Mouse (Mus musculus): ENCODE results near the gene Hbq1b. TPM values are rescaled to one million over a fixed set of nuclear protein-coding genes. Genes with fewer than 3 reads are reported as not detected.

The Hbq1b gene
- total and polyA plus RNA-seq, 2 experiments from 2014 or later: 0.71 to 5.5 TPM

DNA sequence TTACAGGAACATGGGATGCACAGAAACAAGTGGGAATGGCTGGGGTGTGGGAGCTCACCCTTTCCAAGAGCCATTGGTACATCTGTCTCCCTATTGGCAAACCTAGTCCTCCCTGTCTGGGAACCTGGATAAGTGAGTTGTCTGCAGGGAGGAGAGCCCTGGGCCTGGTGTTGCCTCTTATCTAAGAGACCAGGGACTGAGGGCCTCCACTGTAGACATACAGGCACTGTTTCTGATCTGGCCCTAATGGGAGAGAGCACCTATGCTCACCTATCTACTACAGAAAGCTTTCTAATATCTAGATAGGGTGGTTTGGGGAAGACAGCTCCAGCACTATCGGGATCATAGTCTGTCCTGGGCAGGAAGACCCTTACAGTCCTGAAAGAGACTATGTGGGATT lies 30.6 kb upstream of the Hbq1b start:
- H3K4me2 ChIP-seq (ENCODE audit: low read depth): no peak overlapping the region
- ATAC-seq: no peak
- no peak overlapping the region for H3K4me3 ChIP-seq (ENCODE audit: low read depth, low read length)
- H3K27ac ChIP-seq (ENCODE audit: low read depth, low read length): no peak overlapping the region
- no peaks in the 10 kb centered on the region for H3K4me1 ChIP-seq (ENCODE audit: insufficient read depth)
- no peaks in the 10 kb centered on the region for H3K9me3 ChIP-seq (ENCODE audit: low read length)
- H3K36me3 ChIP-seq (ENCODE audit: insufficient read depth): peaks cover 35% of the 10 kb centered on the region
- no peaks in the 10 kb centered on the region for H3K27me3 ChIP-seq (ENCODE audit: insufficient read depth, low read length)
- no peak for TF ChIP-seq CTCF (IDR thresholded peaks at IDR 0.05; ENCODE audit: low read depth)
- DNase-seq: no peak
- 96% methylated on average over 1 of the region's 1 CpGs for WGBS
- no peak overlapping the region for H3K9ac ChIP-seq

DNA sequence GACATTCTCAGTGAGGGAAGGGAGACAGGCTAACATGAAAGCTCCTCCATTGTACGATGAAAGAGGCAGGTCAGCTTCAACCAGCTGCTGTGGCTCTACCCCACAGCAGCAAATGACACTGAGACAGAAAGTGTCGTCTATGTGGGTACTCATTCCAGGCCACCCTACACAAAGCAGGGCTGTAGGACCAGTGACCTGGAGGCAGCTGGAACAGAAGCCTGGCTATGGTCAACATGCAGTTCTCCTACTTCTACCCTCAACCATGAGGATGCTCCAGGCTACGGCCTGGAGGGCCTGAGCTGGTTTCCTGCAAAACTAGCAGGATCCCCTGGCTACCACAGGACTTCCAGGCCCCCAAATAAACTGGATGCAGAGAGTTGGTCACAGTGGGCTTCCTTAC lies 30.2 kb upstream of the Hbq1b start:
- no peak for DNase-seq
- Histone ChIP-seq H3K9me3 (ENCODE audit: low read length) (no peaks in the 10 kb centered on the region), H3K4me3 (ENCODE audit: low read depth, low read length) (no peak overlapping the region), H3K27ac (ENCODE audit: low read depth, low read length) (no peak overlapping the region), H3K36me3 (ENCODE audit: insufficient read depth) (peaks cover 33% of the 10 kb centered on the region), H3K9ac (no peak overlapping the region), H3K4me1 (ENCODE audit: insufficient read depth) (no peaks in the 10 kb centered on the region), H3K4me2 (ENCODE audit: low read depth) (no peak overlapping the region), H3K27me3 (ENCODE audit: insufficient read depth, low read length) (no peaks in the 10 kb centered on the region)
- 93% methylated on average over 3 of the region's 3 CpGs for WGBS
- no peak for TF ChIP-seq CTCF (IDR thresholded peaks at IDR 0.05; ENCODE audit: low read depth)
- ATAC-seq: no peak

DNA sequence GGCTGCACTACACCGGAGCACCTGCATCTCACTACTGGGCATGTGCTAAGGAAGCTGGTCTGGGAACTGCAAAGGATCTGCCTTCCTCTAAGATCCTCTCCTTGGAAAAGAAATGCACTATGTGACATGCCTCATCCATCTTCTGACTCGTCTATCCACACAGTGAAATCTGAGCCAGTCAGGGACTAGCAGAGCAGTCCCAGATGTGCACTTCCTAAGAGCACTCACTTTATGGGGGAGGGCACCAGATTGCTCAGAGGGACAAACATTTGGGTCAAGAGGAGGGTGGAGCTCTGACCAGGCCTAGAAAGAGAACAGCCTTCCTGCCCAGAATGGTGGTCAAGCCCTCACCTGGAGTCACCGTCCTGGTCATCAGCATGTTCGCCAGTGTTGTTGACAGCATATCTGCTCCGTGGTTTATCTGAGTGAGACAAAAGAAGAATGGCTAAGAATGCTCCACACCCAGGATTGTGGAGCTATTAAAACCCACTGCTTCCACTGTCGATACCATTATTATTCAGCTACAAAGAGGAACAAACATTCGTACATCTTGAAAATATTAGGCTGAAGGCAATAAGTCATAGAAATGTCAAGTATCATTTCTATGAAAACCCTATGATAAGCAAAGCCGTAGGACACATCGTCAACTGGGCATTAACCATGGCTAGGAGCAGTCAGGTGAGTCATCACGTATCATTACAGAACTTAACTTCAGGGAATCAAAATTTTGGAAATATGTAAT lies 23.9 kb upstream of the Hbq1b start:
- whole genome bisulfite sequencing: 93% methylated on average over 10 of the region's 10 CpGs
- DNase-seq: no peak
- Histone ChIP-seq H3K9ac (no peak overlapping the region), H3K9me3 (ENCODE audit: low read length) (no peaks in the 10 kb centered on the region), H3K27me3 (ENCODE audit: insufficient read depth, low read length) (no peaks in the 10 kb centered on the region), H3K36me3 (ENCODE audit: insufficient read depth) (peaks cover 10% of the 10 kb centered on the region; the same call in 1 of the 2 replicates), H3K4me3 (ENCODE audit: low read depth, low read length) (no peak overlapping the region), H3K4me1 (ENCODE audit: insufficient read depth) (peaks cover 2% of the 10 kb centered on the region; the same call in 1 of the 2 replicates), H3K27ac (ENCODE audit: low read depth, low read length) (no peak overlapping the region), H3K4me2 (ENCODE audit: low read depth) (no peak overlapping the region)
- ATAC-seq: no peak
- TF ChIP-seq CTCF (IDR thresholded peaks at IDR 0.05; ENCODE audit: low read depth): no peak

GRCm38 (mm10) chr11:32265117-32265738 lies 21.5 kb upstream of the Hbq1b start:
- DNase-seq (no peak), ATAC-seq (no peak)
- Histone ChIP-seq H3K4me1 (ENCODE audit: insufficient read depth) (peaks cover 5% of the 10 kb centered on the region; the same call in 1 of the 2 replicates), H3K27ac (ENCODE audit: low read depth, low read length) (no peak overlapping the region), H3K4me2 (ENCODE audit: low read depth) (no peak overlapping the region), H3K9ac (no peak overlapping the region), H3K9me3 (ENCODE audit: low read length) (no peaks in the 10 kb centered on the region), H3K36me3 (ENCODE audit: insufficient read depth) (peaks cover 7% of the 10 kb centered on the region; the same call in 1 of the 2 replicates), H3K27me3 (ENCODE audit: insufficient read depth, low read length) (no peaks in the 10 kb centered on the region), H3K4me3 (ENCODE audit: low read depth, low read length) (no peak overlapping the region)
- WGBS: 92% methylated on average over 3 of the region's 3 CpGs
- no peak for TF ChIP-seq CTCF (IDR thresholded peaks at IDR 0.05; ENCODE audit: low read depth)

- Histone ChIP-seq H3K9ac (no peak overlapping the region), H3K4me3 (ENCODE audit: low read depth, low read length) (no peak overlapping the region), H3K9me3 (ENCODE audit: low read length) (no peaks in the 10 kb centered on the region), H3K4me2 (ENCODE audit: low read depth) (no peak overlapping the region), H3K27me3 (ENCODE audit: insufficient read depth, low read length) (no peaks in the 10 kb centered on the region), H3K4me1 (ENCODE audit: insufficient read depth) (peaks cover 5% of the 10 kb centered on the region; the same call in 1 of the 2 replicates), H3K36me3 (ENCODE audit: insufficient read depth) (0 out of 2 replicates have a peak, but pooled peaks cover under 1% of the 10 kb centered on the region), H3K27ac (ENCODE audit: low read depth, low read length) (no peak overlapping the region)
- ATAC-seq (no peak), DNase-seq (no peak)
- WGBS: 88% methylated on average over 6 of the region's 6 CpGs
- no peak for TF ChIP-seq CTCF (IDR thresholded peaks at IDR 0.05; ENCODE audit: low read depth)
Observed at GRCm38 (mm10) chr11:32266194-32266593, 20.6 kb upstream of the Hbq1b start.

DNA sequence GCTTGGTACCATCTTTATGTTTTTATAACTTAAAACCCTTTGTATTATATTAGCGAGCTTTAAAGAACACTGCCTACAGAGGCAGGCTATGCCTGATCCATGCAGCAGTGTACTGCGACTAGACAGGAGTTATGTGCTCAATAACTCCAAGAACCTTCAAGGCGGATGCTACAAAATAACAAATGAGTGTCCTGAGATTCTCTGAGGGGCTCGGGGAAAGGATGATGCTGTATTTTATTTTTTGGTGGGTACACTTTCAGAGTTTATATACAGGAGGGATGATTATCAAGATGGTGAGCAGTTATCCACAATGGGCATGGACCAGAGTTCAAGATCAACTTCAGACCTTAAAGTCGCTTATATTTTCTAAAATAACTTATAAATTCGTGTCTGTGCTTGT lies 20.0 kb upstream of the Hbq1b start:
- Histone ChIP-seq H3K4me2 (ENCODE audit: low read depth) (peak overlapping the region; percentile 59), H3K36me3 (ENCODE audit: insufficient read depth) (no peaks in the 10 kb centered on the region), H3K4me1 (ENCODE audit: insufficient read depth) (peaks cover 5% of the 10 kb centered on the region; the same call in 1 of the 2 replicates), H3K27ac (ENCODE audit: low read depth, low read length) (peak overlapping the region; percentile 97), H3K4me3 (ENCODE audit: low read depth, low read length) (peak overlapping the region; percentile 83), H3K9ac (peak overlapping the region; percentile 99), H3K27me3 (ENCODE audit: insufficient read depth, low read length) (no peaks in the 10 kb centered on the region), H3K9me3 (ENCODE audit: low read length) (no peaks in the 10 kb centered on the region)
- 19% methylated on average over 6 of the region's 6 CpGs for WGBS
- TF ChIP-seq CTCF (IDR thresholded peaks at IDR 0.05; ENCODE audit: low read depth): no peak
- DNase-seq: peak; percentile 46
- ATAC-seq: no peak

Measured in forebrain, postnatal 0 days (tissue).